Mouse (Mus musculus): ENCODE measurements at regions not wholly inside any gene's neighbourhood (a gene's known extent, or its start where the extent isn't known, plus 50 kb on each side); places are given as distances from the start of the nearest gene placed in this dataset.

- peaks cover 6% of the 10 kb centered on the region; the same call in 1 of the 2 replicates for H3K27me3 ChIP-seq (replicated peaks)
- H3K4me3 ChIP-seq (replicated peaks) = no peak overlapping the region
- H3K4me2 ChIP-seq = no peak overlapping the region
- no peak for ATAC-seq (ENCODE audit: insufficient read depth, low FRiP score, low read depth)
- 42% methylated on average over 9 of the region's 9 CpGs for whole genome bisulfite sequencing
- 0 out of 2 replicates have a peak, but pooled peaks cover 5% of the 10 kb centered on the region for H3K4me1 ChIP-seq
- no peaks in the 10 kb centered on the region for H3K9me3 ChIP-seq
- H3K27ac ChIP-seq = no peak overlapping the region
- no peaks in the 10 kb centered on the region for H3K36me3 ChIP-seq
- no peak overlapping the region for H3K9ac ChIP-seq
Observed at GRCm38 (mm10) chr13:54882781-54883180, 66.4 kb upstream of the Unc5a start.

GRCm38 (mm10) chr13:54883748-54884708 is 65.2 kb upstream of the Unc5a start:
- H3K4me3 ChIP-seq (replicated peaks) = no peak overlapping the region
- no peaks in the 10 kb centered on the region for H3K36me3 ChIP-seq
- WGBS = 48% methylated on average over 17 of the region's 17 CpGs
- H3K9ac ChIP-seq = no peak overlapping the region
- 0 out of 2 replicates have a peak, but pooled peaks cover 5% of the 10 kb centered on the region for H3K4me1 ChIP-seq
- H3K4me2 ChIP-seq = no peak overlapping the region
- H3K9me3 ChIP-seq = no peaks in the 10 kb centered on the region
- ATAC-seq (ENCODE audit: insufficient read depth, low FRiP score, low read depth) = no peak; the same call in 1 of the 2 replicates
- H3K27ac ChIP-seq = no peak overlapping the region
- peaks cover 6% of the 10 kb centered on the region; the same call in 1 of the 2 replicates for H3K27me3 ChIP-seq (replicated peaks)

GRCm38 (mm10) chr13:54884709-54885460 is 64.3 kb upstream of the Unc5a start:
- Histone ChIP-seq H3K4me1 (0 out of 2 replicates have a peak, but pooled peaks cover 5% of the 10 kb centered on the region), H3K4me3 (replicated peaks) (no peak overlapping the region), H3K27ac (no peak overlapping the region), H3K4me2 (no peak overlapping the region), H3K36me3 (no peaks in the 10 kb centered on the region), H3K9me3 (no peaks in the 10 kb centered on the region), H3K9ac (no peak overlapping the region), H3K27me3 (replicated peaks) (peaks cover 6% of the 10 kb centered on the region; the same call in 1 of the 2 replicates)
- WGBS = 52% methylated on average over 14 of the region's 14 CpGs
- ATAC-seq (ENCODE audit: insufficient read depth, low FRiP score, low read depth) = no peak

- Histone ChIP-seq H3K27ac (no peak overlapping the region), H3K4me1 (0 out of 2 replicates have a peak, but pooled peaks cover 5% of the 10 kb centered on the region), H3K9ac (no peak overlapping the region), H3K4me2 (peak overlapping the region; percentile 17; the same call in 1 of the 2 replicates), H3K9me3 (no peaks in the 10 kb centered on the region), H3K4me3 (replicated peaks) (no peak overlapping the region; the same call in 1 of the 2 replicates), H3K36me3 (no peaks in the 10 kb centered on the region), H3K27me3 (replicated peaks) (peaks cover 6% of the 10 kb centered on the region; the same call in 1 of the 2 replicates)
- no peak for ATAC-seq (ENCODE audit: insufficient read depth, low FRiP score, low read depth)
- 20% methylated on average over 18 of the region's 18 CpGs for WGBS
Observed at GRCm38 (mm10) chr13:54887366-54887921, 61.8 kb upstream of the Unc5a start.

GRCm38 (mm10) chr13:54888021-54888420 is 61.2 kb upstream of the Unc5a start:
- 56% methylated on average over 5 of the region's 5 CpGs for WGBS
- Histone ChIP-seq H3K36me3 (no peaks in the 10 kb centered on the region), H3K4me2 (no peak overlapping the region), H3K9ac (no peak overlapping the region), H3K4me1 (0 out of 2 replicates have a peak, but pooled peaks cover 5% of the 10 kb centered on the region), H3K4me3 (replicated peaks) (no peak overlapping the region), H3K27ac (no peak overlapping the region), H3K9me3 (no peaks in the 10 kb centered on the region), H3K27me3 (replicated peaks) (peaks cover 6% of the 10 kb centered on the region; the same call in 1 of the 2 replicates)
- ATAC-seq (ENCODE audit: insufficient read depth, low FRiP score, low read depth) = no peak

- no peaks in the 10 kb centered on the region for H3K36me3 ChIP-seq
- no peak for ATAC-seq (ENCODE audit: insufficient read depth, low FRiP score, low read depth)
- 0 out of 2 replicates have a peak, but pooled peaks cover 5% of the 10 kb centered on the region for H3K4me1 ChIP-seq
- no peak overlapping the region for H3K9ac ChIP-seq
- WGBS = 80% methylated on average over 8 of the region's 8 CpGs
- no peak overlapping the region for H3K4me2 ChIP-seq
- no peak overlapping the region for H3K4me3 ChIP-seq (replicated peaks)
- peaks cover 6% of the 10 kb centered on the region; the same call in 1 of the 2 replicates for H3K27me3 ChIP-seq (replicated peaks)
- H3K9me3 ChIP-seq = no peaks in the 10 kb centered on the region
- no peak overlapping the region for H3K27ac ChIP-seq
Observed at GRCm38 (mm10) chr13:54889684-54890399, 59.4 kb upstream of the Unc5a start.

GRCm38 (mm10) chr13:54892572-54892971 is 56.6 kb upstream of the Unc5a start:
- no peak overlapping the region for H3K27ac ChIP-seq
- WGBS = 27% methylated on average over 1 of the region's 1 CpGs
- H3K9ac ChIP-seq = no peak overlapping the region
- 0 out of 2 replicates have a peak, but pooled peaks cover under 1% of the 10 kb centered on the region for H3K4me1 ChIP-seq
- no peaks in the 10 kb centered on the region for H3K9me3 ChIP-seq
- peaks cover under 1% of the 10 kb centered on the region; the same call in 1 of the 2 replicates for H3K27me3 ChIP-seq (replicated peaks)
- no peak overlapping the region for H3K4me3 ChIP-seq (replicated peaks)
- H3K36me3 ChIP-seq = no peaks in the 10 kb centered on the region
- ATAC-seq (ENCODE audit: insufficient read depth, low FRiP score, low read depth) = no peak
- H3K4me2 ChIP-seq = no peak overlapping the region

GRCm38 (mm10) chr13:54893651-54894050 is 55.6 kb upstream of the Unc5a start:
- Histone ChIP-seq H3K27ac (no peak overlapping the region), H3K36me3 (no peaks in the 10 kb centered on the region), H3K9me3 (no peaks in the 10 kb centered on the region), H3K4me1 (no peaks in the 10 kb centered on the region), H3K4me2 (no peak overlapping the region), H3K9ac (no peak overlapping the region), H3K27me3 (replicated peaks) (no peaks in the 10 kb centered on the region), H3K4me3 (replicated peaks) (no peak overlapping the region)
- no peak for ATAC-seq (ENCODE audit: insufficient read depth, low FRiP score, low read depth)
- 45% methylated on average over 7 of the region's 7 CpGs for WGBS

GRCm38 (mm10) chr13:54895981-54896380 is 53.2 kb upstream of the Unc5a start:
- no peaks in the 10 kb centered on the region for H3K27me3 ChIP-seq (replicated peaks)
- H3K36me3 ChIP-seq = no peaks in the 10 kb centered on the region
- H3K4me2 ChIP-seq = no peak overlapping the region
- 73% methylated on average over 5 of the region's 5 CpGs for WGBS
- no peaks in the 10 kb centered on the region for H3K4me1 ChIP-seq
- no peak overlapping the region for H3K27ac ChIP-seq
- no peak overlapping the region for H3K9ac ChIP-seq
- H3K9me3 ChIP-seq = no peaks in the 10 kb centered on the region
- no peak for ATAC-seq (ENCODE audit: insufficient read depth, low FRiP score, low read depth)
- H3K4me3 ChIP-seq (replicated peaks) = no peak overlapping the region
